Mouse (Mus musculus): ENCODE results near the gene Celf5.

- no peak for TF ChIP-seq POLR2A (IDR thresholded peaks at IDR 0.05; ENCODE audit: low read depth, low read length)
- no peak for TF ChIP-seq CTCF (IDR thresholded peaks at IDR 0.05; ENCODE audit: extremely low read depth, insufficient read depth, insufficient read length, insufficient replicate concordance)
These were observed 7.4 kb upstream of the Celf5 start for GRCm38 (mm10) chr10:81489941-81490340.

Data from spleen, adult 2 months (tissue).